Mouse (Mus musculus): ENCODE measurements around the gene Col25a1. TPM values are rescaled to one million over a fixed set of nuclear protein-coding genes. Genes with fewer than 3 reads are reported as not detected.

Col25a1 gene
- polyA plus RNA-seq, 1 experiment from 2014 or later, result 6.9 TPM

DNA sequence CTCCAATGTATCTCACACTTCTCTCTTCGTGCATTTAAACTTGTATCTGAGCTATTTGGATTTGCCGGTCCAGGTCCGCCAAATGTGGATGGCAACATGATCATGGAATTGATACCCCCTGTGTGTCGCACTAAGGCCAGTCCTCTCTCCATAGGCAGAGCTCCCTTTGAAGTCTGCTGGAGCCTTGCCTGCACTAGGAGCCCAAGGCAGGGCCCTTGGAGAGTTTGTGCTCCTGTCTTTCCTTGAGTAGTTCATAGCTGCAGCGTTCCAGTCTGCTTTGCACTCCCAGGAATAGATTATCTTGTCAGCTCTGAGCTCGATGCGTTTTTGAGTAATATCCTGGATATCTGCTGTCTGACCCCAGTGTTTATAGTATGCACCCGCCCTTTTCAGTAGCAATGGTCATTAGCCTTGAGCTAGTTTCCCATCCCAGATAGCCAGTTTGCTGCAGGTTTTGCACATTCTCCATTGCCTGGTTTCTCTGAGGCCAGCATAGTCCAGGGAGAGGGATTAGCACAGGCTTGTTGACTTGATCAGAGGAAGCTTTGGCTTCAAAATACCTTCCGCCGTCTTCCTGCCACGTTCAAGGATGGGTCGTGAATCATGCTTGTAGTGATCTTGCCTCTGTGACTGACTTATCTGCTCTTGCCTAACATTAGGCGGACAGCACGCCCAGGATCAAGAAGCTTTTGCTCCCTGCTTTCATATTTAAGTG lies 258.1 kb downstream of the Col25a1 start:
- H3K9me3 ChIP-seq (replicated peaks), result no peaks in the 10 kb centered on the region
- H3K4me2 ChIP-seq, result no peak overlapping the region
- no peaks in the 10 kb centered on the region for H3K36me3 ChIP-seq
- H3K9ac ChIP-seq (replicated peaks), result no peak overlapping the region
- no peaks in the 10 kb centered on the region for H3K4me1 ChIP-seq
- ATAC-seq (ENCODE audit: low FRiP score), result no peak
- no peak overlapping the region for H3K4me3 ChIP-seq (replicated peaks)
- 84% methylated on average over 14 of the region's 14 CpGs for WGBS
- H3K27me3 ChIP-seq (replicated peaks), result peaks cover 3% of the 10 kb centered on the region; the same call in 1 of the 2 replicates
- H3K27ac ChIP-seq (replicated peaks), result no peak overlapping the region

DNA sequence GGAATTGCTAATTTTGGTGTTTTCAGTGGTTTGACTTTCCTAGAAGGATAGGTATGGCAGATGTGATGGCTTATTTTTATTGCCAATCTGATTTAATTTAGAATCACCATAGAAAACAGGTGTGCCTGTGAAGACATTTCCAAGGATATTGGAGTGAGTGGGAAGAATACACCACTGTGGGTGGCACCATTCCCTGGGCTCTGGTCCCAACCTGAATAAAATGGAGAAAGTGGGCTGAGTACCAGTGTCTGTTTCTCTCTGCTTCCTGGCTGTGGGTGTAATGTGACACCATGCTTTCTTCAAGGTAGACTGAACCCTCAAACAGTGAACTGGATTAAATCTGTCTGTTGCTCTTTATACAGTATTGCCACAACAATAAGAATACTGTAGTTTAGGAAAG lies 265.3 kb downstream of the Col25a1 start:
- Histone ChIP-seq H3K36me3 (no peaks in the 10 kb centered on the region), H3K4me2 (no peak overlapping the region), H3K4me1 (no peaks in the 10 kb centered on the region), H3K27ac (replicated peaks) (no peak overlapping the region), H3K27me3 (replicated peaks) (no peaks in the 10 kb centered on the region), H3K9ac (replicated peaks) (no peak overlapping the region), H3K4me3 (replicated peaks) (no peak overlapping the region), H3K9me3 (replicated peaks) (no peaks in the 10 kb centered on the region)
- ATAC-seq (ENCODE audit: low FRiP score), result no peak

GRCm38 (mm10) chr3:130400716-130401559 lies 269.6 kb downstream of the Col25a1 start:
- H3K27ac ChIP-seq (replicated peaks), result no peak overlapping the region
- WGBS, result 45% methylated on average over 13 of the region's 13 CpGs
- no peak overlapping the region for H3K9ac ChIP-seq (replicated peaks)
- peaks cover 3% of the 10 kb centered on the region for H3K27me3 ChIP-seq (replicated peaks)
- H3K4me2 ChIP-seq, result no peak overlapping the region; the same call in 1 of the 2 replicates
- no peaks in the 10 kb centered on the region for H3K9me3 ChIP-seq (replicated peaks)
- no peaks in the 10 kb centered on the region for H3K36me3 ChIP-seq
- 0 out of 2 replicates have a peak, but pooled peaks cover 4% of the 10 kb centered on the region for H3K4me1 ChIP-seq
- no peak overlapping the region for H3K4me3 ChIP-seq (replicated peaks)
- ATAC-seq (ENCODE audit: low FRiP score), result peak; percentile 35; the same call in 1 of the 2 replicates

GRCm38 (mm10) chr3:130401560-130401852 lies 270.2 kb downstream of the Col25a1 start:
- H3K9me3 ChIP-seq (replicated peaks), result no peaks in the 10 kb centered on the region
- no peak overlapping the region for H3K4me2 ChIP-seq
- no peak overlapping the region for H3K9ac ChIP-seq (replicated peaks)
- H3K36me3 ChIP-seq, result no peaks in the 10 kb centered on the region
- H3K4me1 ChIP-seq, result 0 out of 2 replicates have a peak, but pooled peaks cover 4% of the 10 kb centered on the region
- peaks cover 3% of the 10 kb centered on the region for H3K27me3 ChIP-seq (replicated peaks)
- no peak overlapping the region for H3K4me3 ChIP-seq (replicated peaks)
- no peak for ATAC-seq (ENCODE audit: low FRiP score)
- H3K27ac ChIP-seq (replicated peaks), result no peak overlapping the region
- WGBS, result 9% methylated on average over 1 of the region's 1 CpGs

GRCm38 (mm10) chr3:130404525-130405409 lies 273.5 kb downstream of the Col25a1 start:
- no peak overlapping the region for H3K27ac ChIP-seq (replicated peaks)
- H3K27me3 ChIP-seq (replicated peaks), result peaks cover 6% of the 10 kb centered on the region
- no peaks in the 10 kb centered on the region for H3K36me3 ChIP-seq
- no peak overlapping the region for H3K9ac ChIP-seq (replicated peaks)
- H3K4me1 ChIP-seq, result 0 out of 2 replicates have a peak, but pooled peaks cover 4% of the 10 kb centered on the region
- H3K4me2 ChIP-seq, result no peak overlapping the region
- ATAC-seq (ENCODE audit: low FRiP score), result 0 out of 2 replicates have a peak, but pooled peaks have one; percentile 35
- no peak overlapping the region for H3K4me3 ChIP-seq (replicated peaks)
- H3K9me3 ChIP-seq (replicated peaks), result no peaks in the 10 kb centered on the region
- 32% methylated on average over 8 of the region's 8 CpGs for WGBS

GRCm38 (mm10) chr3:130407201-130407600 lies 275.9 kb downstream of the Col25a1 start:
- Histone ChIP-seq H3K9ac (replicated peaks) (no peak overlapping the region), H3K4me2 (no peak overlapping the region), H3K36me3 (no peaks in the 10 kb centered on the region), H3K4me1 (0 out of 2 replicates have a peak, but pooled peaks cover 4% of the 10 kb centered on the region), H3K27ac (replicated peaks) (no peak overlapping the region), H3K27me3 (replicated peaks) (peaks cover 6% of the 10 kb centered on the region), H3K4me3 (replicated peaks) (no peak overlapping the region), H3K9me3 (replicated peaks) (no peaks in the 10 kb centered on the region)
- no peak for ATAC-seq (ENCODE audit: low FRiP score)
- WGBS, result 78% methylated on average over 6 of the region's 6 CpGs

GRCm38 (mm10) chr3:130413239-130413638 lies 281.9 kb downstream of the Col25a1 start:
- no peak; the same call in 1 of the 2 replicates for ATAC-seq (ENCODE audit: low FRiP score)
- Histone ChIP-seq H3K9me3 (replicated peaks) (no peaks in the 10 kb centered on the region), H3K27ac (replicated peaks) (no peak overlapping the region), H3K9ac (replicated peaks) (no peak overlapping the region), H3K36me3 (no peaks in the 10 kb centered on the region), H3K4me1 (peaks cover 4% of the 10 kb centered on the region; the same call in 1 of the 2 replicates), H3K27me3 (replicated peaks) (no peaks in the 10 kb centered on the region), H3K4me3 (replicated peaks) (no peak overlapping the region), H3K4me2 (no peak overlapping the region)
- 18% methylated on average over 4 of the region's 4 CpGs for WGBS

- Histone ChIP-seq H3K36me3 (no peaks in the 10 kb centered on the region), H3K4me3 (replicated peaks) (no peak overlapping the region), H3K27ac (replicated peaks) (no peak overlapping the region), H3K27me3 (replicated peaks) (no peaks in the 10 kb centered on the region), H3K4me1 (no peaks in the 10 kb centered on the region), H3K9ac (replicated peaks) (no peak overlapping the region), H3K9me3 (replicated peaks) (no peaks in the 10 kb centered on the region), H3K4me2 (no peak overlapping the region)
- WGBS, result 90% methylated on average over 9 of the region's 9 CpGs
- no peak for ATAC-seq (ENCODE audit: low FRiP score)
Observed at GRCm38 (mm10) chr3:130418951-130419350, 287.6 kb downstream of the Col25a1 start.

DNA sequence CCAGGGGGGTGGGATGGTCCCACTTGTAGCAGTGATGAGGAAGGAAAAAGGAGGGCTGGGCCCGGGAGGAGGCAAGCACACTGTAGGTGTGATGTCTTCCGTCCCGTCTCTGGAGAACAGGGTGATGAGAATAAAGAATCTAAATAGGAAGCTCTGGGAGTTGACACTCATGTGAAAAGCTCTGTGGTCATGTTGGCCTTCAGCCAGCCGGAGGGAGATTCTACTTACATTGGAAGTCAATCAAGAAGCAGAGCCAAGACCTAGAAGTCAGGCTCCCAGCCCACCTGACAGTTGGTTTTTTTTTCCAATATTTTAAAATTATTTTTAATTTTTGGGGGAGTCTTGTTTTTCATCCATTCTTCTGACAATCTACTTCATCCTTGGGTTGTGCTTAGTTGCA lies 297.5 kb downstream of the Col25a1 start:
- 87% methylated on average over 4 of the region's 4 CpGs for WGBS
- no peak for ATAC-seq (ENCODE audit: low FRiP score)

DNA sequence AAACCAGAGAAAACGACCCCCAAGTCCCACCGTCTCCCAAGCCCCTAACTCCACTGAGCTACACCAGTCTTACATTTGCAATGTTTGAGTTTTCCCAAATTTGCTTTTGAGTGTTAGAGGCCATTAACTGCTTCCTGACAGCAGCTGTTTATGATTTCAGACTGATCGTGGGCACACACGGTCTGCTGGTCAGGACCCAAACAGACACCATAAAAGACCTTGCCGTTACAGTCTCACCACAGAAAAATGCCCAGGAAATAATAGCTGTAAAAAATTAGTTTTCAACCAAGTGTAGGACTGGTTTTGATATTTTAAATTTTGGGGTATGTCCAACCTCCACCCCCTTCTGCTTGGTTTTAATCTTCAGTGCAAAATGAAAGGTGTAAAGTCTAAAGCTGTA lies 298.8 kb downstream of the Col25a1 start:
- Histone ChIP-seq H3K4me1 (no peaks in the 10 kb centered on the region), H3K36me3 (no peaks in the 10 kb centered on the region), H3K9ac (replicated peaks) (no peak overlapping the region), H3K4me3 (replicated peaks) (no peak overlapping the region), H3K4me2 (no peak overlapping the region), H3K9me3 (replicated peaks) (no peaks in the 10 kb centered on the region), H3K27ac (replicated peaks) (no peak overlapping the region), H3K27me3 (replicated peaks) (no peaks in the 10 kb centered on the region; the same call in 1 of the 2 replicates)
- ATAC-seq (ENCODE audit: low FRiP score), result no peak
- WGBS, result 70% methylated on average over 5 of the region's 5 CpGs

More for the DNA sequence above, 297.5 kb downstream of the Col25a1 start:
- H3K4me2 ChIP-seq, result no peak overlapping the region
- no peak overlapping the region for H3K9ac ChIP-seq (replicated peaks)
- H3K4me1 ChIP-seq, result no peaks in the 10 kb centered on the region
- H3K27ac ChIP-seq (replicated peaks), result no peak overlapping the region
- H3K27me3 ChIP-seq (replicated peaks), result no peaks in the 10 kb centered on the region
- H3K4me3 ChIP-seq (replicated peaks), result no peak overlapping the region
- no peaks in the 10 kb centered on the region for H3K36me3 ChIP-seq
- H3K9me3 ChIP-seq (replicated peaks), result no peaks in the 10 kb centered on the region

DNA sequence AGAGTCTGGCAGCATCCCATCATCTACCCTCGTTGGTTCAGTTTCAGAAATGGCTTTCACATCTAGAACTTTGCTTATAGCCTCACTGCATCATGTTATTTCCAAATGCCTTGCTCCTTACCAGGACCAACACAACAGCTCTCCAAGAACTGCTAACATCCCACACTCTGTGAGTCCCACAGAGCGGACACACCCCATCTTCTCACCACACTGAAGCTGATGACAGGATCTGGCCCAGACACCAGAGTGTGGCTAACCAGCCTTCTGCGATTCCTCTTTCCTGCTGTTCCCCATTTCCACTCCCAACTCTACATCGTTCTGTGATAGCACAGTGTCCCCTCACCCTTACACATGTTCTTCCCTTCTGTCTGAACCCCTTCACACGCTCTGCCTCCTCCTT lies 301.5 kb downstream of the Col25a1 start:
- no peak overlapping the region for H3K27ac ChIP-seq (replicated peaks)
- no peak overlapping the region for H3K4me3 ChIP-seq (replicated peaks)
- no peaks in the 10 kb centered on the region; the same call in 1 of the 2 replicates for H3K27me3 ChIP-seq (replicated peaks)
- WGBS, result 86% methylated on average over 5 of the region's 5 CpGs
- no peak overlapping the region for H3K4me2 ChIP-seq
- no peak for ATAC-seq (ENCODE audit: low FRiP score)
- no peaks in the 10 kb centered on the region for H3K9me3 ChIP-seq (replicated peaks)
- H3K4me1 ChIP-seq, result no peaks in the 10 kb centered on the region
- H3K36me3 ChIP-seq, result no peaks in the 10 kb centered on the region
- no peak overlapping the region for H3K9ac ChIP-seq (replicated peaks)

Measured in neural tube, embryonic 15.5 days (tissue).